Mouse (Mus musculus) C2C12 (cell line): ENCODE measurements at regions not wholly inside any gene's neighbourhood (a gene's known extent, or its start where the extent isn't known, plus 50 kb on each side); places are given as distances from the start of the nearest gene placed in this dataset.

Experiments
- CTCF ChIP-seq: IDR thresholded peaks from one replicate; pipeline ENCODE4 v1.5.1; 2011; ENCODE audit not compliant: control insufficient read depth, insufficient read depth, insufficient read length
- MAX ChIP-seq: IDR thresholded peaks from one replicate; pipeline ENCODE4 v1.6.1; 2011; ENCODE audit warnings: mild to moderate bottlenecking, control low read depth
- MYOD1 ChIP-seq: IDR thresholded peaks from one replicate; pipeline ENCODE4 v1.6.1; 2011; ENCODE audit warnings: low read depth; ENCODE audit not compliant: control insufficient read depth, insufficient read length
- MYOG ChIP-seq: IDR thresholded peaks from one replicate; pipeline ENCODE4 v1.6.1; 2011; ENCODE audit not compliant: control insufficient read depth, insufficient read length; ENCODE audit errors: extremely low read depth
- USF1 ChIP-seq: IDR thresholded peaks from one replicate; pipeline ENCODE4 v1.6.1; 2011; ENCODE audit warnings: low read depth, mild to moderate bottlenecking, control low read depth, moderate library complexity

DNA sequence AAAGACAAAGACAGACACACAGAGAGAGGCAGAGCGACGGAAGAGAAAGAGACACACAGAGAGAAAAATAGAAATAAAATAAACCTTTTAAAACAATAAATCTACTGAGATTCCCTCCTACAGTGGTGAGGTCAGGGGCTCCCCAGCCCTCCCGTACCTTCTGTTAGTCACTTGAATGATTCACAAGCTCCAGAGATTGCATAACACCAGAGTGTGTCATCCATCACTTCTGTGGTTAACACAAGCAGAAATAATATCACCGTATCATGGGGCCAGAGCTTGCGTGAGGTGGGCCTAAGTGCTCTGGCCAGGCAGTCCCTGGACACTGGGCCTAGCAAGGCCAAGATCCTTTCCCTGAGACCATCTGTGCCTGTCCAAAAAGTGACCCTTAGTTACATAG is 93.9 kb downstream of the Nptx2 start:
- TF ChIP-seq MAX = no peak
- no peak for TF ChIP-seq CTCF
- no peak for TF ChIP-seq MYOG
- TF ChIP-seq USF1 = no peak
- no peak for TF ChIP-seq MYOD1
